23 mouse cellular contexts compared by ENCODE assay signal in genomic region chr7:57260201-57260600, GRCm38 (mm10).
A peak's percentile ranks its signal among the peaks of the same experiment; 100 is the strongest.
DNase-seq lines count a peak whose midpoint lies in the region; ATAC-seq lines count a peak whose summit lies in the region.
"Had no signal": no experiment of that assay in that cellular context is flagged by ENCODE, and none has a peak within 500 bp of the region (broad histone marks: within the 10 kb centered on the region; RNA-seq: fewer than 3 reads in every experiment).

No protein-coding gene starts in this region.

- H3K36me3 ChIP-seq in intestine, embryonic 14.5 days (ENCODE audit: control insufficient read depth, insufficient read depth, low read length): no peaks in the 10 kb centered on the region
- no peaks in the 10 kb centered on the region for H3K36me3 ChIP-seq in intestine, embryonic 16.5 days (ENCODE audit: control insufficient read depth, insufficient read depth, low read length)
- H3K36me3 ChIP-seq in liver, embryonic 11.5 days (ENCODE audit: control insufficient read depth, insufficient read depth, low read length): no peaks in the 10 kb centered on the region
- H3K36me3 ChIP-seq: embryonic facial prominence, embryonic 10.5 days; embryonic facial prominence, embryonic 12.5 days; forebrain, embryonic 15.5 days; G1E had no signal

- ATAC-seq in intestine, embryonic 14.5 days (replicated peaks; ENCODE audit: low FRiP score, low TSS enrichment, low read depth): peak; percentile 80
- ATAC-seq in intestine, embryonic 16.5 days: peak; percentile 97
- no peak for ATAC-seq in liver, embryonic 11.5 days (replicated peaks; ENCODE audit: low FRiP score)
- ATAC-seq: activated CD4-positive, CD25-positive, alpha-beta regulatory T cell, adult 4 months; CD4-positive, CD25-positive, alpha-beta regulatory T cell, adult 4 months; forebrain, embryonic 13.5 days; forebrain, embryonic 15.5 days; Patski had no signal

- no peaks in the 10 kb centered on the region for H3K9me3 ChIP-seq in intestine, embryonic 14.5 days (ENCODE audit: control insufficient read depth, low read length)
- H3K9me3 ChIP-seq in intestine, embryonic 16.5 days (ENCODE audit: control insufficient read depth, low read length): no peaks in the 10 kb centered on the region
- H3K9me3 ChIP-seq in liver, embryonic 11.5 days (ENCODE audit: control insufficient read depth, low read length): no peaks in the 10 kb centered on the region
- H3K9me3 ChIP-seq: embryonic facial prominence, embryonic 10.5 days; embryonic facial prominence, embryonic 12.5 days; forebrain, embryonic 13.5 days; forebrain, embryonic 15.5 days had no signal

- WGBS in intestine, embryonic 14.5 days: 45% methylated on average over 1 of the region's 1 CpGs
- 33% methylated on average over 1 of the region's 1 CpGs for WGBS in intestine, embryonic 16.5 days
- 12% methylated on average over 1 of the region's 1 CpGs for WGBS in large intestine, adult 2 months
- 72% methylated on average over 1 of the region's 1 CpGs for WGBS in liver, embryonic 11.5 days

- H3K9ac ChIP-seq in intestine, embryonic 14.5 days (ENCODE audit: low read length): no peak overlapping the region
- H3K9ac ChIP-seq in intestine, embryonic 16.5 days (ENCODE audit: low read depth, low read length): no peak overlapping the region
- no peak overlapping the region for H3K9ac ChIP-seq in liver, embryonic 11.5 days (ENCODE audit: low read depth, low read length)
- H3K9ac ChIP-seq: embryonic facial prominence, embryonic 12.5 days; forebrain, embryonic 13.5 days; forebrain, embryonic 15.5 days had no signal

- H3K4me2 ChIP-seq in intestine, embryonic 14.5 days (ENCODE audit: low read length): no peak overlapping the region
- no peak overlapping the region for H3K4me2 ChIP-seq in intestine, embryonic 16.5 days (ENCODE audit: low read depth, low read length)
- no peak overlapping the region for H3K4me2 ChIP-seq in liver, embryonic 11.5 days
- H3K4me2 ChIP-seq: embryonic facial prominence, embryonic 12.5 days; forebrain, embryonic 13.5 days; forebrain, embryonic 15.5 days had no signal

- H3K27ac ChIP-seq in intestine, embryonic 14.5 days (ENCODE audit: low read depth): no peak overlapping the region
- H3K27ac ChIP-seq in intestine, embryonic 16.5 days (ENCODE audit: low read length): no peak overlapping the region
- no peak overlapping the region for H3K27ac ChIP-seq in liver, embryonic 11.5 days (ENCODE audit: low read depth, low read length)
- H3K27ac ChIP-seq: embryonic facial prominence, embryonic 10.5 days; embryonic facial prominence, embryonic 12.5 days; forebrain, embryonic 13.5 days; forebrain, embryonic 15.5 days had no signal

- no peak for DNase-seq in intestine, embryonic 14.5 days (ENCODE audit: low spot score)
- DNase-seq in large intestine, adult 2 months (ENCODE audit: low read depth, low spot score): peak; percentile 29
- no peak for DNase-seq in liver, embryonic 11.5 days (ENCODE audit: low spot score)
- DNase-seq in lung, postnatal 4 days: no peak
- DNase-seq: adrenal gland, adult 8-10 months; adrenal gland, postnatal 14 days; adrenal gland, postnatal 36 days; B cell, adult 2 months; cerebellum, adult 11-12 months; cerebellum, adult 2 months; cerebellum, adult 9-10 months; cerebellum, postnatal 10 days; cerebellum, postnatal 25 days had no signal

- H3K4me3 ChIP-seq in intestine, embryonic 14.5 days (ENCODE audit: low read depth, low read length): no peak overlapping the region
- H3K4me3 ChIP-seq in intestine, embryonic 16.5 days (ENCODE audit: low read length): no peak overlapping the region
- no peak overlapping the region for H3K4me3 ChIP-seq in liver, embryonic 11.5 days (ENCODE audit: low read depth, low read length)
- H3K4me3 ChIP-seq: embryonic facial prominence, embryonic 10.5 days; embryonic facial prominence, embryonic 12.5 days; forebrain, embryonic 13.5 days; forebrain, embryonic 15.5 days had no signal

- H3K4me1 ChIP-seq in intestine, embryonic 14.5 days (replicated peaks; ENCODE audit: control insufficient read depth, insufficient read depth, low read length): no peaks in the 10 kb centered on the region
- no peaks in the 10 kb centered on the region for H3K4me1 ChIP-seq in intestine, embryonic 16.5 days (ENCODE audit: control insufficient read depth, insufficient read depth, low read length)
- H3K4me1 ChIP-seq in liver, embryonic 11.5 days (replicated peaks; ENCODE audit: control insufficient read depth, insufficient read depth, low read length): no peaks in the 10 kb centered on the region
- H3K4me1 ChIP-seq: embryonic facial prominence, embryonic 10.5 days; embryonic facial prominence, embryonic 12.5 days; forebrain, embryonic 13.5 days; forebrain, embryonic 15.5 days had no signal

- no peaks in the 10 kb centered on the region for H3K27me3 ChIP-seq in intestine, embryonic 14.5 days (replicated peaks; ENCODE audit: control insufficient read depth, insufficient read depth, low read length)
- H3K27me3 ChIP-seq in intestine, embryonic 16.5 days (replicated peaks; ENCODE audit: control insufficient read depth, insufficient read depth, low read length): no peaks in the 10 kb centered on the region
- no peaks in the 10 kb centered on the region for H3K27me3 ChIP-seq in liver, embryonic 11.5 days (replicated peaks; ENCODE audit: control insufficient read depth, insufficient read depth, low read length)
- H3K27me3 ChIP-seq: CH12.LX; embryonic facial prominence, embryonic 12.5 days; forebrain, embryonic 13.5 days; forebrain, embryonic 15.5 days; Patski had no signal
